Mouse (Mus musculus): ENCODE results near the gene Rnf31. TPM values are rescaled to one million over a fixed set of nuclear protein-coding genes. Genes with fewer than 3 reads are reported as not detected.

Rnf31 gene
- 15.7 and 20.4 TPM in 2 replicates for polyA plus RNA-seq (2012; rRNA removed)

DNA sequence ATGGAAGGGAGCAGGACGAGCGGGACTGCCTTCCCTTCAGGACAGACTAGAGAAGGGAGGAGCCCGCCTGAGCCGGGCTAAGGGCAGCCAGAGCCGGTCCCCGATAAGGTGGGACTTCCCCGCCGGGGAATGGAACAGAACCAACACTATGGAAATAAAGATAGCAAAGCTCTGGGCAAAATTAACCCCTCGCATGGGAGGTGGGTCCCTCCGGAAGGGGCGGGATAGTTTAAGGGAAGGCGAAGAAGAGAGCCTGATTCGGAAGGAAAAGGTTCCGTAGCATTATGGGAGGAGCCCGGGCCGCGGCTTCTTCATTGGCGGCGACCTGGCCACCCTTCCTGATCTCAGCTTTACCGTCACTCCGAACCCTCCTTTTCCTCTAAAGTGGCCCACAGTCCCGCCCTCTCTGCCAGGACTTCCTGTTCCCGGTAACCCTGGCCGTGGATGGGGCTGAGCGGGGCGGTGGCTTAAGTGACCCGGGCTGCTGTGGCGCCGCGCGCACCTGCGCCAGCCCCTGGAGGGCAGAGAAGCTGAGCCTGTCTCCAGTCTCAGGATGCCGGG is at the start of gene Rnf31:
Gene Rnf31 (plus strand): TSS at position 378 of the 561 bp plus-strand sequence.
- DNase-seq (ENCODE audit: low spot score): peak; percentile 81

DNA sequence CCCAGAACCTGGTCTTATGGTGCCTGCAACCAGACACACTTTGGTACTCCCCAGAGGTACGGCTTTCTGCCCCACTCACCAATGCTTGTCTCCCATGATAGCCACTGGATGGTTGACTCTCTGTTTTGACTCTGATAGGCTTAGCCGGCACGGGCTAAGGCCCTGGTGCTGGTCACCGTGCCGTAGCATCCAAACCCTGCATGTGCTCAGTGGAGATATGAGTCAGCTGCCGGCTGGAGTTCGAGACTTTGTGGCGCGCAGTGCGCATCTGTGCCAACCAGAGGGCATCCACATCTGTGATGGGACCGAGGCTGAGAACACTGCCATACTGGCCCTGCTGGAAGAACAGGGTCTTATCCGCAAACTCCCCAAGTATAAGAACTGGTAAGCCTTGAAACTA is 49.2 kb upstream of the Rnf31 start:
- DNase-seq (ENCODE audit: low spot score): no peak

DNA sequence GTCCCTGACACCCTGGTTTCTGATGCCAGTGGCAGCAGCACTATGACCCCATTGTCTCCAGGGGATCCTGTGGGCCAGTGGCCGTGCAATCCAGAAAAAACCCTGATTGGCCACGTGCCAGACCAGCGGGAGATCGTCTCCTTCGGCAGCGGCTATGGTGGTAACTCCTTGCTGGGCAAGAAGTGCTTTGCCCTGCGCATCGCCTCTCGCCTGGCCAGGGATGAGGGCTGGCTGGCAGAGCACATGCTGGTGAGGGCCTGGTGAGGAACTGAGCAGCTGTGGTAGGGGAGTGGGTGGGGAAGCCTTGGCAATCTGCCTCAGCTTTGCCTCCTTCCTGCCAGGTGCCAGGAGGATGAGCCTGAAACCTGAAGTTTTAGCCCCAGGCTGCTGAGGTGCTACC is 47.2 kb upstream of the Rnf31 start:
- no peak for DNase-seq (ENCODE audit: low spot score)

DNA sequence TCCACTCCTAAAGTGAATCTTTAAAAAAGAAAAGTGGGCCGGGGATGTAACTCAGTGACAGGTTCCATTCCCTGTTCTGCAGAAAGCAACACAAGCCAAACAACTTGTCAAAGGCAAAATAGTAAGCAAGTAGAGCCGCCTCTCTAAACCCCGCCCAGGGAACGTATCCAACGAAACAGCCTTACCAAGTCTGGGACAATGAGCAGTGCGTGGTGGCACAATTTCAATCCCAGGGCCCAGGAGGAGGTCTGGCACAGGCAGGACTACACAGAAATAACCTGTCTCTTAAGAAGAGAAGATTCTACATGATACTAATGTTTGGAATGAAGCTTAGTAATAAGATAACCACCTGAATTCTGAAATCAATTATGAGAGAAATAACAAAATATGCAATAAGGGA is 41.3 kb upstream of the Rnf31 start:
- DNase-seq (ENCODE audit: low spot score): no peak

DNA sequence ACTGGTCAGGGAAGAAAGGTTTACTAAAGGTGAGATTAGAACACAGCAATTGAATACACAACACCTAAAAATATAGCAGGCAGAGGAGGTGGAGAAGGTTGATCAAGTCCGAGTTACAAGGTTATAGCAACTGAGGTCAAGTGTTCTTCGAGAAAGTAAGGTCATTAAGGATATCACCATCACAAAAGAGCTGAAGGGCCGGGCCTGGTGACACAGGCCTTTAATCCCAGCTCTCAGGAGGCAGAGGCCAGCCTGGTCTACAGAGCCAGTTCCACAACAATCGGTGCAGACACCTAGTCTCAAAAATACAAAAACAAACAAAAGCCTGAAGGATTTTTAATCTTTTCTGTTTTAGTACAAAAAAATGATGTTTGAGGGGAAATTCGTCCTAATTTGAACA is 40.2 kb upstream of the Rnf31 start:
- DNase-seq (ENCODE audit: low spot score): no peak

DNA sequence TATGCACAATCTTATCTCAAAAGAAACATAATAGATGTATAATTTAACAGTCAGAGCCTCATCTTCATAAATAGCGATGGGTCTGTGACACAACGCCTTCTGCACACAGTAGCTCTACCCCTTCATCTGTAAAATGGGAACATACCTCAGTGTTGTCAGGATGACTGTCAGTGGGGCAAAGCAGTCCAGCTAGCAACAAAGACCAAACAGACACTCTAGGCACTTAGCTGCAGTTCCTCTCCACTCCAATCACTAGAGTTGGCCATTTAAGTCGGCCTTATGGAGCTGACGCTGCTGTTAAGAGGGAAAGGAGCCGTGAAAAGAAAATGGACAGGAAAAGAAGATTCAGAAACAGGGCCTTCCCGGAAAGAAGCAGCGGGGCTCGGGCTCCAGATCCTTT is 39.7 kb upstream of the Rnf31 start:
- DNase-seq (ENCODE audit: low spot score): no peak

DNA sequence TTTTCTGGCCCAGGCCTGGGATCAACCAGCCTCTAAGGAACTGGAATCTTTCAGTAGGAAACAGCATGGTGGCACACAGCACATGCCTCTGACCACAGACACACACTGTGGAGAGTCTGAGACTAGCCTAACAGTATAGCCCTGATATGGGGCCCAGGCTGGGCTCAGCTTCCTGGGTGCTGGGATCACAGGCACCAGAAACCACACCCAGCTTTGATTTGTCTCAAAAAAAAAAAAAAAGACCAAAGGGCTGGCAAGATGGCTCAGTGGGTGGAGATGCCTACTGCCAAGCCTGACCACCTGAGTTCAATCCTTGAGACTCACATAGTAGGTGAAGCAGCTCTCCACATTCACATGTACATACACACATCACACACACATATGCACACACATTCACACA is 36.9 kb upstream of the Rnf31 start:
- DNase-seq (ENCODE audit: low spot score): no peak

DNA sequence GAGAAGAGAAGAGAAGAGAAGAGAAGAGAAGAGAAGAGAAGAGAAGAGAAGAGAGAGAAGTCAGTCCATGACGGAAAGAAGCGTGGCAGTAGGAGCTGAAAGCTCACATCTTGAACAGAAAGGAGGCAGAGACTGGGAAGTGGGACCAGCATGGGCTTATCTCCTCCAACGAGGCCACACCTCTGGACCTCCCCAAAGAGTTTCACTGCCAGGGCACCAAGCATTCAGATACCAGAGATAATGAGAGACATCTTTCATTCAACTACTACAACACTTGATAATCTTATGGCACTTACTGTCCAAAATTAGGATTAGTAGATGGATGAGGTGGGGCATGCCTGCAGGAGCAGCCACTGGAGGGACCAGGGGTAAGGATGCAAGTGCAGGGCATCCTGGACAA is 35.7 kb upstream of the Rnf31 start:
- no peak for DNase-seq (ENCODE audit: low spot score)

DNA sequence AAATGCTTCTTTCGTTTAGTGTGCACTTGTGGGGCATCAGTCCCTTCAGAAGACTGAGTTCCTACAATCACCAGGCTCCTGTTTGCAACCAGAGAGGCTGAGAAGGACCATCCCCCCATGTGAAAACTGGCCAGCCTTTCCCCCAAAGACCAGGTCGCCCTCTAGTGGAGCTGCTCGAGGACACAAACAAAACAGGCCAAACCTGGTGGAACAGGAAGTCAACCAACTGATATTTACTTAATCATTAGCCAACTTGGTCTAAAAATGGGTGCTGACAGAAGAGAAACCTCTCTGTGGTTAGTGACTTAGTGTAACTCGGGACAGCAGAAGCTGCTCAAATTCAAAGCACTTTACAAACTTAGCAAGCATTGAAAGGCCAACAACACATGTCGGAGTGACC is 34.5 kb upstream of the Rnf31 start:
- peak; percentile 56 for DNase-seq (ENCODE audit: low spot score)

DNA sequence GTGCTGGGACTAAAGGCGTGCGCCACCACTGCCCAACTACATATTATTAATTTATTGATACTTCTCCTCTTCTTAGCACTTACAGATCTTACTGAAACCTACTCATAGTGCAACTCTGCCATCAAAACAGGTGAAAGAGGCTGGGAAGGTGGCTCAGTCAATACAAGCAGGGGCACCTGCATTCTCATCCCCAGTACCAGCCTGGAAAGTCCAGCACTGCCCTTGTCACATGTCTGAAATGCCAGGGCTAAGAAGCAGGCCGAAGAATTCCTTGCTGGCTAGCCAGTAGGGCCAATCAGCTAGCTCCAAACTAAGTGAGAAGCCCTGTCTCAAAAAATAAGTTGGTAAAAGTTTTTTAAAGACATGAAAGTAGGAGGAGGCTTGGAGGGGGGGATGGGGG is 33.9 kb upstream of the Rnf31 start:
- DNase-seq (ENCODE audit: low spot score): no peak

DNA sequence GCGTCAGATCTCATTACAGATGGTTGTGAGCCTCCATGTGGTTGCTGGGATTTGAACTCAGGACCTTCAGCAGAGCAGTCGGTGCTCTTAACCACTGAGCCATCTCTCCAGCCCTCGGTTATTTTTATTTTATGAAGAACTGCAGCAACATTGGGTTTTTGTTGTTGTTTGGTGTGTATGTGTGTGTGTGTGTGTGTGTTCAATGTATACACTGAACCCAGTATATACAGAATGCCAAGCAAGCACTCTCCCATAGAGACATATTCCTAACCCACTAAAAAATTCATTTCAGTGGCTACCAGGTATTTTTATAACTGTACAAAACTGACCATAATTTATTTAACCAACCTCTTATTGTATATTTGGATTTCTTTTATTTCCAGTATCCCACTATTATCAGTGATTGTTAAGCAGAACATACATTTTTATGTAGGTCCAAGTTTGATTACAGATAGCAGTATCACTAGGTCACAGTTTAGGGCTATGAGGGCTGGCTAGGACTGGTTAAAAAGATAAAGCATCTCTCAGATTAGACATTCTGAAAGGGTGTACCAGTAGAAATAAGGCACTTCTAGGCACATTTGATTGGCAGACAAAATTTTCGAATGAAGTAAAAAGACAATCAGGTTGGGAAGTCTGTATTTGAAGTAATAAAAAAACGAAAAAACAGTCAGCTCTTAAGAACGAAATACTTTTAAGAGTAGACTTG is 32.6 kb upstream of the Rnf31 start:
- no peak for DNase-seq (ENCODE audit: low spot score)

DNA sequence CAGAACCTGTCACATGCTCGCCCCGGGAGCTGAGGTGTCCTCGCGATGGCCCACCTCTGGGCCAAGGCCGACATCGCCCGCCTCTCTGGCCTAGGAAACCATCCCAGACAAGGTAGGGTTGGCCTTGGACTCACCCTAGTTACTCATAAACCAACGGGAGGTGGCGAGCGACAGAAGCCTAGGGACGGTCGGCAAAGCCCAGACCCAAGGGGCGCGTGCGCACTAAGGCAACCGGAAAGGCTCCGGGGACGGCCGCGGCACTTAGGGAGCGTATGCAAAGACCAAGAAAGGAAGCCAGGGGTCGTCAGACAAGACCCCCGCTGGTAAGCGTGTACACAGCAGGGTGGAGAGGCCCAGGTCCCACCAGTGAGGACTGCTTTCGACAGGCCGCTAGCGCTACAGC is 31.7 kb upstream of the Rnf31 start, which contains the start of gene Dcaf11:
Gene Dcaf11 (plus strand): TSS at position 208 of the 403 bp plus-strand sequence.
- DNase-seq (ENCODE audit: low spot score): peak; percentile 81

DNA sequence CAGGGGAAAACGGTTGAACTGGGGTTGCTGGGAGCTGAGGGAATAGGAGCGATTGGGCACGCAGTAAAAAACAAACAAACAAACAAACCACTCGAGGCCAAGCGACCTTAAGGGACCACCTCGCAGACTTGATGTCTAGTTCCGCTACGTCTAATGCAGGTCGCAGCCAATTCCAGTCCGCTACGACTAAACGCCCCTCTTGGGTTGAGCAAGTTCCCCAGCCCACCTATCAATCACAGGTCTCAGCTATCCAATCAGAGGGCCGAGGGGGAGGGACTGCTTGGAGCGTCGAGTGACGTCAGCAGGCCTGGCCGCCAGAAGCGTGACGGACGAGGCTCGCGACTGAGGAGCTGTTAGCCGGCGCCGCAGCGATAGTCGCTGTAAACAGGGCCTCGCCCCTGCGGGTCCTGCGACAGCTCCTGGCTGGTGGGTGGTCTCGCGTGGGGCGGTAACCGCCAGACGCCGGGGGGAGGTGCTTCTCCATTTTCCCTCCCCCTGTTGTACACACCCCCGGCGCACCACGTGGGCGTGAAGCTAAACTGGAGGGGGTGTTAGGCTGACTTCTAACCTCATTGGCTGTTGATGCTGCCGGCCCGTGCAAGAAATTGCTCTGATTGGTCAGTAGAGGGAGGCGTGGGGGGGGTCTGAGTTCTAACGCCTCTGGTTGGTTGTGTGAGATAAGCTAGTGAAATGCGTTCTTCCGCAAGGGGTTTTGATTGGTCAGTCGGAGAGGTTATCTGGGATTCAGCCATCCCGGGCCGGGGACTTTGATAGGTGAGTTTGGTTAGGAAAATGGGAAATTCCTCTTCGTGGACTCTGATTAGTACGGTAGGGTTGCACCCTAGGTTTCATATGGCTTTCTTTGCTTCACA is 31.1 kb upstream of the Rnf31 start, which contains the start of gene A730061H03Rik:
Gene A730061H03Rik (minus strand): TSS at position 205 of the 872 bp plus-strand sequence.
- DNase-seq (ENCODE audit: low spot score): peak; percentile 97

DNA sequence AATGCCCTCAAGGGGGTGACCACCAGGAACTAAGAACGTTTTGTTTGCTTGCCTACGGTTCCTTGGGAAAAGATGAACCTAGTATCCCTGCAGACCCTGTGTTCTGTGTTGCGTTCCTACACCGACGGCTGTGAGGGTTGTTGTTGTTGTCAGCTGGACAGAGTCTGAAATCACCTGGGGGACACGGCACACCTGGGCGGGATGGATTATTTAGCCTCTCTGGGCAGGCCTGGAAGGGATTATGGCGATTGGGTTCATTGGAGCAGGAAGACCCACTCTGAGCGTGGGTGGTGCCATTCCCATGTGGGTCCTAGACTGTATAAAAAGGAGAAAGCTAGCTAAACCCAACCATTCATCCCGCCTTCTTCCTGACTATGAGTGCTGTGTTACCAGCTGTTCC is 29.6 kb upstream of the Rnf31 start:
- DNase-seq (ENCODE audit: low spot score): no peak

DNA sequence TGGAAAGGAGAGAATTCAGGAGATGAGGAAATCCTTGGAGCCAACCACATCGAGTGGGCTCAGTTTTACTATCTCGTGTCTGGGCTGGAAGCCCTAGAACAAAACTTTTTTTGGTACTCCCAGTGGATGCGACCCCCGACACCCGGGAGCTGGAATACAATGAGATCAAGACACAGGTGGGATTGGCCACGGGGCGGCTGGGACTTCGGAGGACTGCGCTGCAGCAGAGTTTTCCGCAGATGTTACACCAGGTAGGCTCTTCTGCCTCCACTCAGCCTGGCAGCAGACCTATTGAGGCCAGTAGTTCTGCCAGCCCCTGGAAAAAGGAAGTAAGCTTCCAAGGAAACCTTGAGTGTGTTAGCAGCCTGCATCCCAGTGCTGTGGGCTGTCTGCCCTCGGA is 28.3 kb upstream of the Rnf31 start:
- DNase-seq (ENCODE audit: low spot score): no peak

DNA sequence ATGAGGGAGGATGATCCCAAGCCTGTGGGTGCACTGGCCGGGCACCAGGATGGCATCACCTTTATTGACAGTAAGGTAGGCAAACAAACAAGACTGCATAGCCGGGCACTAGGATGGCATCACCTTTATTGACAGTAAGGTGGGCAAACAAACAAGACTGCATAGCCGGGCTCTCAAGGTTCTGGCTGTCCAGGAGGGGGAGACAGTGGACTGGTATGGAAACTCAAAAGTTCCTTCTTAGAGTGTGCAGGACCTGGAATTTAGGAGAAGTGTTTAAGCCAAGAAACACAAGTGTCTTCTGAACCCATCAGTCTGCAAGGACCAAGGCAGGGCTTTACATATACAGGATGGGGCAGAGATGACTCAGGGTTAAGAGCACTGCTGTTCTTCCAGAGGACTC is 25.8 kb upstream of the Rnf31 start:
- DNase-seq (ENCODE audit: low spot score): no peak

DNA sequence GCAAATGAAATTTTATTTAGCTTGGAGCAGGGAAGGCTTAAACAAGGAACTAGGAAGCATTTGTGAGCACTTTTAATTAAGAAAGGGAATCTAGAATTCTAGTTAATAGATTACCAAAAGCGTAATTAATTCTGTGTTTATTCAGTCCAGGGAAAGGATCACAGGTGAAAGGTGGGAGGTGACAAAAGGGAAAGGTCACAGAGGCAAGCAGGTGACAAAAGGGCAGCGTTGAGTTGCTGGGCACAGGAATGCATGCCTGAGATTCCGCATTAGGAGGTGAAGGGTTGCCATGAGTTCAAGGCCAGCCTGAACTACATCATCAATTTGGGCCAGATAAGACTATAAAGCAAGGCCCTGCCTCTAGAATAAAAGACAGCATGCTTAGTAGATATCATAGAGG is 24.0 kb upstream of the Rnf31 start:
- DNase-seq (ENCODE audit: low spot score): no peak

DNA sequence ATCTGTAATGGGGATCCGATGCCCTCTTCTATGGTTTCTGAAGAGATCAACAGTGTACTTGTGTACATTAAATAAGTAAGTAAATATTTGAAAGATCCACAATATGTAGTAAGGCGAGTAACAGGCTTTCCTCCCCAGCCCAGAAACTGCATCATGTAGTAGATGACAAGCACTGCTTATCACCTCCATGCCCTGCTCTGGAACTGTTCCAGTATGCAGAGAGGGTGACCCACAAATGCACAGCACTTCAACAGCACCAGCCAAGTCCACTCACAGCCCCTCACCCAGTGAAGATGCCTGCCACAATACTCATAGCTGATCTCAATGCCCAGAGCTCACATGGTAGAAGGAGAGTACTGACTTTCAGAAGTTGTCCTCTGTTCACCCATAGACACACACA is 20.9 kb upstream of the Rnf31 start:
- no peak for DNase-seq (ENCODE audit: low spot score)

DNA sequence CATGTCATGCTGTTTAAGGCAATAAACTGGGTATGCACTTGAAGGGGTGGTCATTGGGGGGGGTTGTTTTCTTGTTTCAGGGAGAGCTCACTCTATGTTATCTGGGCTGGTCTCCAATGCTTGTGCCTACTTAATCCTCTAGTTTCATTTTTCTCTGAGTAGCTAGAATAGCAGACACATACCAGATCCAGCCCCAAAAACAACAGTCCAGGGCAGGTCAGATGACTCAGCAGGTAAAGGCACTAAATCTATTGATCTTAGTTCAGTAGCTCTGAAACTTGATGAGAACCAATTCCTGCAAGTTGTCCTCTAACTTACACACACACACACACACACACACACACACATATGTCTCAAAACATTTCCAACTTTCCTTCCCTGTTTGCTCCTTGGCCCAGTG is 19.7 kb upstream of the Rnf31 start:
- DNase-seq (ENCODE audit: low spot score): no peak

DNA sequence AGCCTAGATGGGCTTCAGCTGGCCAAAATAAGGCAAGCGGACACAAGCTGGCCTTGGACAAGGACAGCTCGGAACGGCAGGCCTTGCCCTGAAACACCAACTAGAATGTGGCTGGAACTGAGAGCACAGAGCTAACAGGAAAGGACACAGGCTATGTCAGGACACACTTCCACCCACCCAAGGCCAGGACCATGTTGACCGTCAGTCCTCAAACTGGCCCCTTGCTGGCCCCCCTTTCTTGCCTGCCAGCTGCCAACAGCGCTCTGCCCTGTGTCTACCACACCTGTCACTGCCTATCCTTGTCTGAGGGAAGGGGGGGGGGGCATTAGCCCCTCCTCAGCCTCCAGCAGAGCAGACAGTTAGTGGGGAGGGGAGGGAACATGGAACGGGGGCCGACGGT is 16.2 kb upstream of the Rnf31 start, which contains the start of gene Fitm1:
Gene Fitm1 (plus strand): TSS at position 316 of the 400 bp plus-strand sequence.
- DNase-seq (ENCODE audit: low spot score): no peak

DNA sequence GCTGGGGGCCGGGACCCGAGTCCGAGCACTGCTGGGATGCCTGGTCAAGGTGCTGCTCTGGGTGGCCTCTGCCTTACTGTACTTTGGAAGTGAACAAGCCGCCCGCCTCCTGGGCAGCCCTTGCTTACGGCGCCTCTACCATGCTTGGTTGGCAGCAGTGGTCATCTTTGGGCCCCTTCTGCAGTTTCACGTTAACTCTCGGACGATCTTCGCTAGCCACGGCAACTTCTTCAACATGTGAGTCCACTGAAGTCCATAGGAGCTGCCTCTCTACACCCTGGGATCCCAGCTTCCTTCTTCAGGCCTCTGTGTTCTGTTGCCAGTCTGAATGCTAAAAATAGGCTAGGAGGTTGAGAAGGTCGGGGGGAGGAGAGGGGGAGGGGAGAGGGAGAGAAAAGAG is 15.8 kb upstream of the Rnf31 start:
- DNase-seq (ENCODE audit: low spot score): no peak

DNA sequence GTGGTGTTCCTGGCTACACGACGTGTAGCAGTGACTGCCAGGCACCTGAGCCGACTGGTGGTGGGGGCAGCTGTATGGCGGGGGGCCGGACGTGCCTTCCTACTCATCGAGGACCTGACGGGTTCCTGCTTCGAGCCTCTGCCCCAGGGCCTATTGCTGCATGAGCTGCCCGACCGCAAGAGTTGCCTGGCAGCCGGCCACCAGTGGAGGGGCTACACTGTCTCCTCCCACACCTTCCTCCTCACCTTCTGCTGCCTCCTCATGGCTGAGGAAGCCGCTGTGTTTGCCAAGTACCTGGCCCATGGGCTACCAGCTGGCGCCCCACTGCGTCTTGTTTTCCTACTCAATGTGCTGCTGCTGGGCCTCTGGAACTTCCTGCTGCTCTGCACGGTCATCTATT is 15.1 kb upstream of the Rnf31 start:
- no peak for DNase-seq (ENCODE audit: low spot score)

All from urinary bladder, adult 2 months (tissue).